Mouse (Mus musculus) left cerebral cortex, adult 2 months (tissue): ENCODE data around the gene Bcl2l1. TPM values are rescaled to one million over a fixed set of nuclear protein-coding genes. Genes with fewer than 3 reads are reported as not detected.

Experiments
- DNase-seq, 2 experiments: peaks; one replicate each; pipeline ENCODE4 v3.0.0; 2021 to 2022; ENCODE audit warnings: low spot score in 2 of 2, mixed read lengths in 1 of 2; ENCODE audit errors: extremely low spot score in 1 of 2
- H3K27ac ChIP-seq: fragments of 200-600 bp; 2 replicates; pipeline ENCODE4 v1.8.1; 2022
- H3K4me3 ChIP-seq: fragments of 200-600 bp; 2 replicates; pipeline ENCODE4 v1.8.1; 2022
- CTCF ChIP-seq: fragments of 200-600 bp; IDR thresholded peaks from 2 replicates; pipeline ENCODE4 v1.8.1; 2022; ENCODE audit warnings: antibody characterized with exemption, mild to moderate bottlenecking, moderate library complexity
- intact Hi-C: fragments of 180-260 bp; cut with DNase I; formaldehyde crosslinking; loops from one replicate; pipeline ENCODE4 v1.15.1; 2025
- total RNA-seq, 2 experiments: library from RNA; stranded (reverse); gene quantifications; 2 replicates each; pipeline ENCODE4 v1.2.3; 2021

Gene Bcl2l1
- total RNA-seq, 2 experiments from 2014 or later, result 133 to 135 TPM

DNA sequence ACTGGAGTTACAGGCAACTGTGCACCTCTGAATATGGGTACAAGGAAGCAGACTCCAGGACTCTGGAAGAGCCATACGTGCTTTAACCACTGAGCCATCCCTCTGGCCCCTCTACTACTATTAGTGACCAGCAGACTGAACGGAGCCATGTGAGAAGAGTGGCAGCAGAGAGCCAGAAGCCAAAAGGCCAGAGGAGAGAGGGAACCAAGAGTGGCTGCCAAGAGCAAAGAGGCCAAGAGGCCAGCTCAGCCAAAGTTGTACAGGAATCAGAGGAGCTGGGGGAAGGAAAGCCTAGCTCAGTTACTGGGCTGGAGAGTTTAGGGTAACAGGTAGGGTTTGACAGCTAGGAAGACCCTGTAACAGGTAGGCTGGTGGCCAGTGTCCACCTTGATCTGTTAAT lies 7.7 kb upstream of the Bcl2l1 start:
- no peak for DNase-seq
- TF ChIP-seq CTCF, result no peak
- no peak overlapping the region for H3K4me3 ChIP-seq
- intact Hi-C loops, result no loop called here
- no peak overlapping the region for H3K27ac ChIP-seq

DNA sequence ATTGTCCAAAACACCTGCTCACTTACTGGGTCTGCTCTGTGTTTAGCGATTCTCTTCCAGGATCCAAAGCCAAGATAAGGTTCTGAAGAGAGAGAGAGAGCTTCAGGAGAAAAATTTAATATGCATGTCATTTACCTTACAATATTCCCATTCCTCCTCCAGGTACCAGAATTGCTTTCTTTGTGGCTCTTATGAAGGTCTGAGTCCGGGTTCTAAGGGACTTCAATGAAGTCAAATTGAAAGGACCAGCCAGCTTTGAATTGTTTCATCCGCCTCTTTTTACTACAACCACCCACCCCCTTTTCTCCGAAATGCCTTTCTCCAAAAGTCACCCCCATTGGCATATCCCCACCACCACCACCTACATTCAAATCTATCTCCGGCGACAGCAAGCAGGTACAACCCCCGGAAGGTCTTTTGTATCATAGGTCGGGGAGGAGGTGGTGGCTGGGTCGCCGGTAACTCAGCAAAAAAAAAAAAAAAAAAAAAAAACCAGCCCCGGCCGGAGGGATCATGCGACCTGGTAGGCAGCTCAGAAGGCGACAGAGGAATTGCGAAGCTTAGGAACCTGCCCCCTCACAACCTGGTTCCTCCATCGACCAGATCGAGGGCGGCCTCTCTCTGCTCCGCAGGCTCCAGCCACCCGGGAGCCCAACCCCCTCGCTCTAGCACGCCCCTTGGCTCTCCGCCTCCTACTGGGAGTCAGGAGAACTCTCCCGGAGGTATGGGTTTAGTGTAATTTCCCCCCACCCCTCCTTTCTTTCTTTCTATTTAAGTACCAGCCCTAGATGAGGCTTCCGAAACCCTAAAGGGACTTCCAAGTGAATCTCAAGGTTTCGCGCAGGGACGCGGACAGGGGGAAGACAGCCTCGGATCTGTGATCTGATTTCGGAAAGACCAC lies 1.3 kb downstream of the Bcl2l1 start:
- intact Hi-C loops, result loop anchor here (1.0 to 2.0 kb wide), 3 partner anchors 45 to 215 kb away; no protein-coding TSS in a partner anchor
- Histone ChIP-seq H3K27ac (peak overlapping the region; percentile 100), H3K4me3 (peak overlapping the region; percentile 100)
- DNase-seq, result peak; percentile 82 to 83
- TF ChIP-seq CTCF, result peak; percentile 75

DNA sequence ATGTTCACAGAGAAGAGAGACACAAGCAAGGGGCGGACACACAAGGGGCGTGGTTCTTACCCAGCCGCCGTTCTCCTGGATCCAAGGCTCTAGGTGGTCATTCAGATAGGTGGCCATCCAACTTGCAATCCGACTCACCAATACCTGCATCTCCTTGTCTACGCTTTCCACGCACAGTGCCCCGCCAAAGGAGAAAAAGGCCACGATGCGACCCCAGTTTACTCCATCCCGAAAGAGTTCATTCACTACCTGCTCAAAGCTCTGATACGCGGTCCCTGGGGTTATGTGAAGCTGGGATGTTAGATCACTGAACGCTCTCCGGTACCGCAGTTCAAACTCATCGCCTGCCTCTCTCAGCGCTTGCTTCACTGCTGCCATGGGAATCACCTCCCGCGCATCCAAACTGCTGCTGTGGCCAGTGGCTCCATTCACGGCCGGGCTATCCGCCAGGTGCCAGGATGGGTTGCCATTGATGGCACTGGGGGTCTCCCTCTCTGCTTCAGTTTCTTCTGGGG lies 2.1 kb downstream of the Bcl2l1 start:
- intact Hi-C loops, result no loop called here
- TF ChIP-seq CTCF, result no peak
- peak; percentile 35 to 40 for DNase-seq
- Histone ChIP-seq H3K4me3 (peak overlapping the region; percentile 100), H3K27ac (peak overlapping the region; percentile 100)

DNA sequence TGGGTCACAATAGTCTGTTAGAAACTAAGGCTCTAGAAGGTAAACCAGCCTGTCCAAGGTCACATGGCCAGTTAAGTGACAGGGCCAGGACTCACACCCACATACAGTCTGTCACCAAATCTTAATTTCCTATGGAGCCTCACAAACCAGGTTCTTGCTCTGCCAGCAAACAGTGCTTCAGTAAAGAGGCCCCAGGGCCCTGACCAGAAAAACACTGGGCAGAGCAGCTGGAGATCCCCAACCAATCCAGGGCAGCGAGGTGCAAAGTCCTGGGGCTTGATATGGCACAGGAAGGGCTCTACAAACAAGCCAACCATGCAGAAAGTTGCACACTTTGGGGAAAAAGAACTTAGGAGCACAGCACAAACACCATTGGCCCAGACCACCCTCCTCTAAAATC lies 3.0 kb downstream of the Bcl2l1 start:
- peak overlapping the region; percentile 100 for H3K27ac ChIP-seq
- no peak for DNase-seq
- intact Hi-C loops, result no loop called here
- H3K4me3 ChIP-seq, result peak overlapping the region; percentile 100
- no peak for TF ChIP-seq CTCF

DNA sequence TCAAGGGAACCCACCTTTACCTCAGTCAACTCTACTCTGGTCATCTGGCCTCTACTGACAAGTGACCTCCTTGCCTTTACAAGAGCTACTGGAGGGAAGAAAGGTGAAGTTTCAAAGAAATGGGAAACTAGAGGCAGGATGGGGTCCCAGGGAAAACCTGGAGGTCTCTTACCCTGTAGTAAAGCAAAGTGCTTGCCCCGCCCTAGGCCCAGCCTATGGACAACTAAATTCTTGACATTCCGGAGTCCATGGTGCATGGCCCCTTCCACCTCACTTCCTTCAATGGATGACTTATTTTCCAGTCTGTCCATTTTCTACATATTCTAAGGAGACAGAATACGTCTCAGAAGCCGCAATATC lies 3.5 kb downstream of the Bcl2l1 start:
- intact Hi-C loops, result no loop called here
- peak overlapping the region; percentile 100 for H3K27ac ChIP-seq
- TF ChIP-seq CTCF, result no peak
- DNase-seq, result no peak
- peak overlapping the region; percentile 100 for H3K4me3 ChIP-seq

DNA sequence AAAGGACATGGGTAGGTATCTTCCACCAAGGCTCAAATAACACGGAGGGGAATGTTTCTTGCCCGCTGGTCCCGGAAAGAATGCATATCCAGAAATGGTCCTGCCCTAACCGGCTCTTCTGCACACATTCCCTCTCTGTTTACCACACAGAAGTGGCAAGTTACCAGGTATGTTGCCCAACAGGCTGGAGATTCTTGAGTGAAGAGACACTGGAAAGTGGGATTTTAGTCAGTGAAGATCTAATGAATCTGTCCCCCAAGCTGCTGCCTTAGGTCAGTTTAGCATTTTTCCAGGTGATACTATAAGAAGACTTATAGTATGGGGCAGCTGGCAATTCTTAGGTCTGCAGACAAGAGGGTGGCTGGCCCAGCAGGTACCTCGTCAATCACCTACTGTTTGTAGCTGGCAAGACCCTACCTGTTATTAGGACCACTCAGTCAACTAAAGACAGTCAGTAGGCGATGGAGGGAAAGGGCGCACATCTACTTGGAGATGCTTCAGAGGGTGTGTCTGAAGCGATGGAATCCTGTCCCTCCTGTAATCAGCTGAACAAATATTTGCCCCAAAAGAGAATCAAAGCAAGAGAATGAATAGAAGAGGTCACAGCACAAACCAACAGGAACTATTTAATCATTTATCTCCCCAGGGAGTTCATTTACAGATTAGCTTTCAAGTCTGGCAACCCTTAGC lies 4.1 kb downstream of the Bcl2l1 start:
- Histone ChIP-seq H3K4me3 (peak overlapping the region; percentile 100), H3K27ac (peak overlapping the region; percentile 100)
- no peak for DNase-seq
- intact Hi-C loops, result no loop called here
- TF ChIP-seq CTCF, result no peak

DNA sequence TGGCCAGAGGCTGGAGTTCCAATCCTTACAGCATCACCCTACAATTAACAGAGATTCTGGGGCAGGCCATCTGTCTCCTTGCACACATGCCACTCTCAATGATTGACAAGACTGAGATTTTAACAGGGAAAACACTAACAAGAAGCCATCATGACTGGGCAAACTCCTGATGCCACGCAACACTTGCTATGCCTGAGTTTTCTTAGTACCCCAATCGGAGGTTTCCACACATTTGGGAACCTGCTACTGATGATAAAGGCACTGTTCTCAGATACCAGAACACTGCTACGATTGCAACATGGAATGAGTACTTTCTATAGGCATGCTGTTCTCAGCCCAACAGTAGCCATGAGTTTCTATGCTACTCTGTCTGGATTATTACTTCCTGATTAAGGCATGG lies 5.0 kb downstream of the Bcl2l1 start:
- intact Hi-C loops, result no loop called here
- DNase-seq, result no peak
- H3K4me3 ChIP-seq, result peak overlapping the region; percentile 100
- TF ChIP-seq CTCF, result no peak
- peak overlapping the region; percentile 100 for H3K27ac ChIP-seq

DNA sequence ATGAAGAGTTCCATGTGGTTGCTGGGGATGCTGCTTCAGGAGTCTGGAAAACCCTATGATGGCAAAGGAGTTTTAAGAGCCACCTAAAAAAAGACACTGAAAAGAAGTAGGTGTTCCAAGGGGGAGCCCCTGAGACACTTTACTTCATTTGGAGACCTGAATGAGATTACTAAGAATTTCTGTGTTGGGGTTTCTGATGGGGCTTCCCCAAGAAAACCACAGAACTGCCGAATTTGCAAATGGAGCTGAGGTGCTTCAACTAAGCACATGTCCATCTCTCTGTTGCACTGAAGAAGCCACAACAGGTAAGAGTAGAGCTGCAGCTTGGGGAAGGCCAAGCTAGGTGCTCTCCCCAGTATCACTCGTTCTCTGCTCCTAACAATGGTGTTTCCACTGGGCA lies 5.8 kb downstream of the Bcl2l1 start:
- no peak for TF ChIP-seq CTCF
- intact Hi-C loops, result no loop called here
- DNase-seq, result no peak
- peak overlapping the region; percentile 100 for H3K27ac ChIP-seq
- peak overlapping the region; percentile 100 for H3K4me3 ChIP-seq

DNA sequence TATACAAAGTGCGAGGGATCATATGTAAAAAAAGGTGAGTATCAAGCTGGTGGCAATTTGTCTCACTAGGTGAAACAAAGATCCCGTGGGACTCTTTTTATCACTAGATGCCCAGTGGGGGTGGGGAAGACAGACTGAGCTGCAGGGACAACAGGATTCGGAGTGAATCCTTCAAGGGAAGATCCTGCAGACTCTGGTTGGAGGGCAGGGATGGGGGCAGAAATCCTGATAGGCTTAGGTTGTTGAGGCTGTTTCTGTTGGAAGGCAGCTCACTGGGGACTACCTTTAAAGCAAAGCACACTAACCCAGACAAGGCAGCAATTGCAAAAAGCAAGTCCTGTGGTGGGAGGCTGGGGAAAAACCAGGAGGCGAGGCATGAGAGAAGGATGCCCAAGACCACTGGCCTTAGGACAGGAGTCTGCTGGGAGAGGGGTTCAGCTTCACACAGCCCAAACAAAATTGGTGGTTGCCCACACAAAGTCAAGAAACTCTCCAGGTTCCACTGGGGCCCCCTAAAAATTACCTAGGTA lies 6.3 kb downstream of the Bcl2l1 start:
- intact Hi-C loops, result no loop called here
- DNase-seq, result no peak
- H3K4me3 ChIP-seq, result no peak overlapping the region
- TF ChIP-seq CTCF, result no peak
- peak overlapping the region; percentile 100 for H3K27ac ChIP-seq

DNA sequence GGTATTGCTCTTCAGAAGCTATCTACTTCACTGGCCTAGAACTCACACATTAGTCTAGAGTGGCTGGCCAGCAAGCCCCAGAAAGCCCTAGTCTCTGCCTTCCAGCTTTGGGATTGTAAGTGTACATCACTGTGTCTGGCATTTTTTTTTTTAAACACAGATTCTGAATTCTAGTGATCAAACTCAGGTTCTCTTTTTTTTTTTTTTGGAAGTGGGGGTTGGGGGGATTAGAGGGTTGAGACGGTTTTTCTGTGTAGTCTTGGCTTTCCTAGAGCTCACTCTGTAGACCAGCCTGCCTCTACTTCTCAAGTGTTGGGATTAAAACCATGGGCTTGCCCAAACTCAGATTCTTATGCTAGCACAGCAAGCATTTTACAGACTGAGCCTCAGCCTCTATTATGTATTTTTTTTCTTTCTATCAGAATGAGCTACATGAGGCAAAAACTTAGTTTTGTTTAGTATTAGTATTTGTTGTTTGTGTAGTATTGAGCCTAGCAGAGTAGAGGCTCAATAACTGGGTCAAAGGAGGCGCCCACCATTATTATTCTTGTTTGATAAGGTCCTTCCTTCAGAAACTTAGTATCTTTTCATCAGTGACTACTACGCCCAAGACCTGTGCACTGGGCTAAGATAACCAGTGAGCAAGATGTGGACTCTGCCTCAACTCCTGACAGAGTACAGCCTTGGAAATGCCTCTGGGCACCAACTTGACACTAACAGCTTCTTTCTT lies 6.9 kb downstream of the Bcl2l1 start:
- H3K27ac ChIP-seq, result peak overlapping the region; percentile 100
- no peak for DNase-seq
- H3K4me3 ChIP-seq, result no peak overlapping the region
- TF ChIP-seq CTCF, result no peak
- intact Hi-C loops, result no loop called here

DNA sequence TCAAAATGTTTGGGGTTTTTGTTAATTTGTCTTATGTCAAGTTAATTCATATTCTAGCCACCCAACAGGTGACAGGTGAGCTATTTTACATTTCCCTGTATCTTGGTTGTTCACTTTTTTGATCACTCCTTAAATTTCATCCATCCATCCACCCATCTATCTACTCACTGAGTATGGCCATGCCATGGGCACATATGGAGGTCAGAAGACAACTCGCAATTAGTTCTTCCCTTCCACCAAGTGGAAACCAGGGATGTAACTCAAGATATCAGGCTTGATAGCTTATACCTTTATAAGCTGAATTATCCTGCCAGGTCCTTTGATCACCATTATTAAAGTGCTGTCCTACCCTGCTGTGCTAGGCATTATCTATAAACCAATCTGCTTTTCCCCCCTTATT lies 7.8 kb downstream of the Bcl2l1 start:
- Histone ChIP-seq H3K4me3 (no peak overlapping the region), H3K27ac (no peak overlapping the region)
- intact Hi-C loops, result no loop called here
- no peak for TF ChIP-seq CTCF
- DNase-seq, result no peak
